Mouse (Mus musculus) cortical plate, adult 2 months (tissue): ENCODE measurements around the gene Fgb.

Experiments
- CTCF ChIP-seq: fragments of 200-500 bp; IDR thresholded peaks from 2 replicates; pipeline ENCODE4 v1.5.1; 2011; ENCODE audit warnings: mild to moderate bottlenecking, control low read depth, low read length; ENCODE audit not compliant: insufficient read depth; ENCODE audit errors: extremely low read depth
- POLR2A ChIP-seq: fragments of 200-500 bp; IDR thresholded peaks from 2 replicates; pipeline ENCODE4 v1.6.1; 2011; ENCODE audit warnings: mild to moderate bottlenecking, low read length, control low read depth; ENCODE audit not compliant: insufficient read depth; ENCODE audit errors: extremely low read depth

DNA sequence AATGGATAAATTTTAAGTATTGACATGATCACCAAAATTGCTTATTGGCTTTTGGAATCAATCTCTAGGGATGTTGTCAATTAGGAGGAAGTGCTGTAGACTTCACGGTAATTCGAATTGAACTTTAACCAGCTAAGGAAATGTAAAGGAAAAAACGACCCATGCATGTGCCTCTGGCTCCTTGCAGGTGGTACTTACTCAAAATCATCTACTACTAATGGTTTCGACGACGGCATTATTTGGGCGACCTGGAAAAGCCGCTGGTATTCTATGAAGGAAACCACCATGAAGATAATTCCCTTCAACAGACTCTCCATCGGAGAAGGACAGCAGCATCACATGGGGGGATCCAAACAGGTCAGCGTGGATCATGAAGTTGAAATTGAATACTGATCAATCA, 35.7 kb downstream of the Fgb start:
- TF ChIP-seq CTCF (no peak), POLR2A (no peak)
